Mouse (Mus musculus): Measurements from ENCODE around the gene Strc.

DNA sequence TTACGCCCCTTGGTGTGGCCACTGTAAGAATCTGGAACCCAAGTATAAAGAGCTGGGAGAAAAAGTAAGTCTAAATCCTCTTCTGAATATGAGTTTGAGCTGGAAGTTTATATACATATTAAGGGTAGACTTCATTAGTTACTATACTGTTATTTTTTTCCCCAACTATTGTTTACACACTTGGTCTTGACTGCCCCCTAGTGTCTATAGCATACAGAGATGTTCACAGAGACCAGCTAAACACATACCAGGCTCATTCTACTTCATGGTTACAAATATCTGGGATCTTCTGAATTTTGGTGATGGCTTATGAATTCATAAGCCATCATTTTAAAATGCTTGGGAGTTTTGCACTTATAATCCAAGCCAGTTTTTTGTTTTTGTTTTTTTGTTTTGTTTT is 47.9 kb upstream of the Strc start:
- TF ChIP-seq CTCF (IDR thresholded peaks at IDR 0.05; ENCODE audit: extremely low read depth, insufficient read depth, low read length), result no peak
- TF ChIP-seq POLR2A (IDR thresholded peaks at IDR 0.05; ENCODE audit: extremely low read depth, insufficient read depth, low read length), result no peak

All from cortical plate, adult 2 months (tissue).